Mouse (Mus musculus): ENCODE measurements around the gene Pla2g6. TPM values are rescaled to one million over a fixed set of nuclear protein-coding genes. Genes with fewer than 3 reads are reported as not detected.

The Pla2g6 gene
- polyA plus RNA-seq, 1 experiment from 2014 or later: 35.5 TPM

GRCm38 (mm10) chr15:79360371-79360770, 32.2 kb upstream of the Pla2g6 start:
- H3K4me1 ChIP-seq (replicated peaks): peaks cover 30% of the 10 kb centered on the region
- H3K9me3 ChIP-seq: no peaks in the 10 kb centered on the region
- peaks cover 45% of the 10 kb centered on the region for H3K36me3 ChIP-seq
- WGBS: 73% methylated on average over 7 of the region's 7 CpGs
- H3K4me3 ChIP-seq: no peak overlapping the region
- H3K27me3 ChIP-seq: peaks cover 24% of the 10 kb centered on the region
- H3K4me2 ChIP-seq: no peak overlapping the region
- no peak for ATAC-seq (ENCODE audit: low FRiP score)
- 0 out of 2 replicates have a peak overlapping the region, but pooled peaks have one; percentile 43 for H3K9ac ChIP-seq
- no peak overlapping the region for H3K27ac ChIP-seq

- peaks cover 41% of the 10 kb centered on the region for H3K36me3 ChIP-seq
- 67% methylated on average over 6 of the region's 6 CpGs for WGBS
- peaks cover 27% of the 10 kb centered on the region for H3K27me3 ChIP-seq
- no peak overlapping the region for H3K4me3 ChIP-seq
- ATAC-seq (ENCODE audit: low FRiP score): no peak
- H3K4me2 ChIP-seq: no peak overlapping the region
- H3K4me1 ChIP-seq (replicated peaks): peaks cover 30% of the 10 kb centered on the region
- H3K27ac ChIP-seq: no peak overlapping the region
- 0 out of 2 replicates have a peak overlapping the region, but pooled peaks have one; percentile 43 for H3K9ac ChIP-seq
- no peaks in the 10 kb centered on the region for H3K9me3 ChIP-seq
These were observed 31.8 kb upstream of the Pla2g6 start for GRCm38 (mm10) chr15:79359954-79360353.

GRCm38 (mm10) chr15:79357974-79358690, 29.9 kb upstream of the Pla2g6 start:
- ATAC-seq (ENCODE audit: low FRiP score): no peak; the same call in 1 of the 2 replicates
- Histone ChIP-seq H3K9ac (no peak overlapping the region), H3K4me2 (peak overlapping the region; percentile 95), H3K4me3 (peak overlapping the region; percentile 46; the same call in 1 of the 2 replicates), H3K27me3 (peaks cover 34% of the 10 kb centered on the region), H3K27ac (peak overlapping the region; percentile 23; the same call in 1 of the 2 replicates), H3K9me3 (no peaks in the 10 kb centered on the region), H3K36me3 (peaks cover 22% of the 10 kb centered on the region), H3K4me1 (replicated peaks) (peaks cover 30% of the 10 kb centered on the region)
- 38% methylated on average over 12 of the region's 12 CpGs for WGBS

- under 1% methylated on average over 74 of the region's 77 CpGs for WGBS
- H3K27ac ChIP-seq: peak overlapping the region; percentile 23; the same call in 1 of the 2 replicates
These were observed 29.1 kb upstream of the Pla2g6 start for GRCm38 (mm10) chr15:79357036-79357911.

GRCm38 (mm10) chr15:79356481-79356880, 28.3 kb upstream of the Pla2g6 start:
- H3K4me1 ChIP-seq (replicated peaks): peaks cover 32% of the 10 kb centered on the region
- no peak overlapping the region for H3K9ac ChIP-seq
- no peaks in the 10 kb centered on the region for H3K9me3 ChIP-seq
- ATAC-seq (ENCODE audit: low FRiP score): no peak
- H3K4me3 ChIP-seq: no peak overlapping the region; the same call in 1 of the 2 replicates
- H3K4me2 ChIP-seq: peak overlapping the region; percentile 95
- H3K27ac ChIP-seq: no peak overlapping the region
- 86% methylated on average over 8 of the region's 8 CpGs for WGBS
- peaks cover 36% of the 10 kb centered on the region for H3K27me3 ChIP-seq
- H3K36me3 ChIP-seq: peaks cover 6% of the 10 kb centered on the region

More at GRCm38 (mm10) chr15:79357036-79357911, 29.1 kb upstream of the Pla2g6 start:
- peaks cover 14% of the 10 kb centered on the region for H3K36me3 ChIP-seq
- peak overlapping the region; percentile 95 for H3K4me2 ChIP-seq
- H3K9me3 ChIP-seq: no peaks in the 10 kb centered on the region
- H3K9ac ChIP-seq: peak overlapping the region; percentile 74
- peak overlapping the region; percentile 46 for H3K4me3 ChIP-seq
- peaks cover 30% of the 10 kb centered on the region for H3K4me1 ChIP-seq (replicated peaks)
- peaks cover 34% of the 10 kb centered on the region for H3K27me3 ChIP-seq
- peak; percentile 81 for ATAC-seq (ENCODE audit: low FRiP score)

GRCm38 (mm10) chr15:79354619-79355018, 26.4 kb upstream of the Pla2g6 start:
- peaks cover 29% of the 10 kb centered on the region for H3K4me1 ChIP-seq (replicated peaks)
- no peaks in the 10 kb centered on the region for H3K9me3 ChIP-seq
- ATAC-seq (ENCODE audit: low FRiP score): no peak
- no peak overlapping the region for H3K9ac ChIP-seq
- no peak overlapping the region for H3K4me2 ChIP-seq
- H3K27me3 ChIP-seq: peaks cover 50% of the 10 kb centered on the region
- no peak overlapping the region for H3K27ac ChIP-seq
- 80% methylated on average over 4 of the region's 4 CpGs for WGBS
- no peaks in the 10 kb centered on the region for H3K36me3 ChIP-seq
- H3K4me3 ChIP-seq: no peak overlapping the region

GRCm38 (mm10) chr15:79353690-79354305, 25.6 kb upstream of the Pla2g6 start:
- peaks cover 58% of the 10 kb centered on the region for H3K27me3 ChIP-seq

GRCm38 (mm10) chr15:79352479-79352878, 24.3 kb upstream of the Pla2g6 start:
- Histone ChIP-seq H3K9me3 (no peaks in the 10 kb centered on the region), H3K27ac (no peak overlapping the region), H3K4me2 (no peak overlapping the region), H3K4me1 (replicated peaks) (peaks cover 28% of the 10 kb centered on the region), H3K4me3 (no peak overlapping the region), H3K9ac (no peak overlapping the region), H3K36me3 (no peaks in the 10 kb centered on the region), H3K27me3 (peaks cover 59% of the 10 kb centered on the region)
- WGBS: 84% methylated on average over 6 of the region's 6 CpGs
- no peak for ATAC-seq (ENCODE audit: low FRiP score)

More at GRCm38 (mm10) chr15:79353690-79354305, 25.6 kb upstream of the Pla2g6 start:
- WGBS: 87% methylated on average over 5 of the region's 5 CpGs
- Histone ChIP-seq H3K4me3 (no peak overlapping the region), H3K9me3 (no peaks in the 10 kb centered on the region), H3K9ac (no peak overlapping the region), H3K4me2 (no peak overlapping the region), H3K27ac (no peak overlapping the region), H3K4me1 (replicated peaks) (peaks cover 30% of the 10 kb centered on the region), H3K36me3 (no peaks in the 10 kb centered on the region)
- no peak for ATAC-seq (ENCODE audit: low FRiP score)

- Histone ChIP-seq H3K4me2 (no peak overlapping the region), H3K9ac (no peak overlapping the region), H3K4me1 (replicated peaks) (peaks cover 21% of the 10 kb centered on the region), H3K4me3 (no peak overlapping the region), H3K27ac (no peak overlapping the region), H3K27me3 (peaks cover 52% of the 10 kb centered on the region), H3K9me3 (no peaks in the 10 kb centered on the region), H3K36me3 (no peaks in the 10 kb centered on the region)
- ATAC-seq (ENCODE audit: low FRiP score): no peak
- 28% methylated on average over 15 of the region's 15 CpGs for WGBS
These were observed 23.2 kb upstream of the Pla2g6 start for GRCm38 (mm10) chr15:79351331-79351767.

- no peak overlapping the region for H3K27ac ChIP-seq
- H3K9me3 ChIP-seq: no peaks in the 10 kb centered on the region
- H3K36me3 ChIP-seq: no peaks in the 10 kb centered on the region
- H3K9ac ChIP-seq: no peak overlapping the region
- peaks cover 51% of the 10 kb centered on the region for H3K27me3 ChIP-seq
- no peak overlapping the region for H3K4me2 ChIP-seq
- peaks cover 19% of the 10 kb centered on the region for H3K4me1 ChIP-seq (replicated peaks)
- ATAC-seq (ENCODE audit: low FRiP score): no peak
- no peak overlapping the region for H3K4me3 ChIP-seq
- 94% methylated on average over 4 of the region's 4 CpGs for WGBS
These were observed 22.7 kb upstream of the Pla2g6 start for GRCm38 (mm10) chr15:79350866-79351265.

- H3K9ac ChIP-seq: peak overlapping the region; percentile 82
- peaks cover 19% of the 10 kb centered on the region for H3K4me1 ChIP-seq (replicated peaks)
- WGBS: 77% methylated on average over 8 of the region's 8 CpGs
- H3K9me3 ChIP-seq: no peaks in the 10 kb centered on the region
- no peak; the same call in 1 of the 2 replicates for ATAC-seq (ENCODE audit: low FRiP score)
- H3K4me2 ChIP-seq: peak overlapping the region; percentile 94
- peaks cover 40% of the 10 kb centered on the region for H3K27me3 ChIP-seq
- no peaks in the 10 kb centered on the region for H3K36me3 ChIP-seq
- no peak overlapping the region for H3K27ac ChIP-seq
- H3K4me3 ChIP-seq: peak overlapping the region; percentile 75
These were observed 20.5 kb upstream of the Pla2g6 start for GRCm38 (mm10) chr15:79348651-79349050.

Data from hindbrain, embryonic 13.5 days (tissue).